Mouse (Mus musculus) gonadal fat pad, adult 2 months (tissue): ENCODE measurements at regions not wholly inside any gene's neighbourhood (a gene's known extent, or its start where the extent isn't known, plus 50 kb on each side); places are given as distances from the start of the nearest gene placed in this dataset.

Experiments
- DNase-seq: peaks from one replicate; pipeline ENCODE4 v3.0.0-alpha.2; 2012; ENCODE audit warnings: low read depth

- no peak for DNase-seq
Measured at GRCm38 (mm10) chr9:43600396-43600795, 143.4 kb upstream of the Nectin1 start.

GRCm38 (mm10) chr9:43617632-43618031 is 126.2 kb upstream of the Nectin1 start:
- no peak for DNase-seq

- DNase-seq, result no peak
Measured at GRCm38 (mm10) chr9:43627558-43627957, 116.2 kb upstream of the Nectin1 start.

DNA sequence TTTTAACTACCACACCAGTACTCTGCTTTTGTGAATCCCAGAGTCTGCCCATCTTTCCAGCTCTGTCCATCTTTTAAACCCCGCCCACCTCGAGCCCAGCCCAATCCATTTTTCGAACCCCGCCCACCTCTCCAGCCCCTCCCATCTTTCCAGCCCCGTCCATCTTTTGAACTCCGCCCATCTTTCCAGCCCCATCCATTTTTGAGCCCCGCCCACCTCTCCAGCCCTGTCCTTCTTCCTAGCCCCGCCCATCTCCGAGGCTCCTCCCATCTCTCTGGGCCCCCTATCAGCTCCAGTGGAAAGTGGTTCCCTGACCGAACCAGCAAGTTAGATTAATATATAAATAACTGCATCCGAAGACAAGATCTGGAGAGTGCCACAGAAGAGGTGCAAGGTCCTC is 115.0 kb upstream of the Nectin1 start:
- DNase-seq, result no peak

DNA sequence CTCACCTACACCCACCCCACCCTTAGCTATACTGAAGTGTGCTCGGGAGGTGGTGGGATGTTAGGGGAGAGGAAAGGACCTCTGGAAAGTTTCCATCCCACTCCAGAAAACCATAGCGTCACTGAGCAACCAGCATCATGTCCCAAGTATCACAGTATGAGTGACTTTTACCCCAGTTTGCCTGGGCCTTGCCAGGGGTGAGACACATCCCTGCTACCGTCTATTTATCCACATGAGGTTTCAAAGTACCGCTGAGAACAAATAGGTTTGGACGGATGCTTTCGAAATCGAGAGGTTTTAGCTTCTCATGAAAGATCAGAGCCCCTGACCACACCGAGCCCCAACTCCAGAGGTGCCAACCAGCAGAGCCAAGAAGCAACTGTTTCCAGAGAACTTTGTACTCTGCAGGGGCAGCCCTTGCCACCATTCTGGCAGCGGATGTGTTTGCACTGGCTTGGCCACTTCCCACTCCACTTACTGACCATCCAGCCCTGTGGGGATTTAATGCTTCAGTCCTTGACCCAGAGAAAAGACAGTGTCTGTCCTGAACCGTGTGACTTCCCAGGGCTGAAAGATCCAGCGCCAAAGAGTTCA is 107.3 kb upstream of the Nectin1 start:
- DNase-seq, result no peak

DNA sequence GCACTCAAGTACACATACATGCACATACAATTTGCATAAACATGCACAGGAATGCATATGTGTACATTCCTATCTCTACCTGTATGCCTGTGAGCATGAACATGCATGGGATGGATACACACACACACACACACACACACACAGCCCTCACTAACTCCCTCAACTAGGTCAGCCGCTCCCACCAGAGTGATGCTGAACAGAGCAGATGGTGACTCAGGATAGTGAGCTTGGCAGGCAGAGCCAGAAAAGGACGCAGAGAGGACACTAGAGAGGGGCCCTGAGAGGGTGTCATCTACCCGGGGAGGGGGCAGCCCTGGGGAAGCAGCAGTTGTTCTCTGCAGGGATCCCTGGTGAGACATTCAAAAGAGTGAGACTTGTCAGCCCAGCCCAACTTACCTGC is 85.6 kb upstream of the Nectin1 start:
- no peak for DNase-seq

DNA sequence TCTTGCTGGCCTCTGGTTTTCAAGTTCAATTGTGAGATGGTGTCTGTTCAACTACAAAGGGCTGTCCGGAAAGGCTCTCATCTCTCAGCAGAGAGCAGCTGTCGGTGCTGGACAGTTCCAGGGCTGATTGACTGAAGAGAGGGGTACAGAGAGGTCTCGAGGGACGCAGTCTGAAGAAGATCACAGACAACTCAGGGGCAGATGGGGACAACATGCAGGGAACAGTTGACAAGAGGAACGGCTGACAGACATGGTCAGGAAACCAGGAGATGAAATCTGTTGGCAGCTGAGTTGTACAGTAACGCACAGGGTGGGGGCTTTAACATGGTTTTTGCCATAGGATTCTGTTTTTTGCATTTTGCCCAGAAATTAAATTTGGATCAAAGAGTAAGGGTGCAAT is 84.5 kb upstream of the Nectin1 start:
- DNase-seq, result no peak

GRCm38 (mm10) chr9:43660151-43660550 is 83.6 kb upstream of the Nectin1 start:
- no peak for DNase-seq

- no peak for DNase-seq
Measured at GRCm38 (mm10) chr9:43660896-43661563, 82.8 kb upstream of the Nectin1 start.

DNA sequence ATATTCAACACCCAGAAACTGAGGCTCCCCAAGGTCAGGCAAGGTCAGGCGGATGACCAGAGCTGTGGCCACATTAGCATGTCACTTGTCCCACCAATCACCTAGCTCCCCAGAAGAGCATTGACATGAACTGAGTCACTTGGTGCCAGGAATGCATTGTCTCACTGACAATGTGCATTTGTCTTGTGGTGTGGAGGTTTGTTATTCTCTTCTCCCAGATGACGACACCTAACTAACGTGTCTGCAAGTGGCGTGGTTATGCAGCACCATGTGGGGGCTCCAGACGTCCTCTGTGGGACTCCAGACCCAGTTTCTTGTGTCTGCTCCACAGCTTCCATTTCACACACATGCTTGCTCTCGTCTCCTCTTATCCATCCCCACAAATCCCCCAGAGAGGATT is 82.1 kb upstream of the Nectin1 start:
- DNase-seq, result no peak

GRCm38 (mm10) chr9:43667386-43667785 is 76.4 kb upstream of the Nectin1 start:
- no peak for DNase-seq

GRCm38 (mm10) chr9:43667974-43668373 is 75.8 kb upstream of the Nectin1 start:
- no peak for DNase-seq

- no peak for DNase-seq
Measured at GRCm38 (mm10) chr9:43668731-43669130, 75.1 kb upstream of the Nectin1 start.

DNA sequence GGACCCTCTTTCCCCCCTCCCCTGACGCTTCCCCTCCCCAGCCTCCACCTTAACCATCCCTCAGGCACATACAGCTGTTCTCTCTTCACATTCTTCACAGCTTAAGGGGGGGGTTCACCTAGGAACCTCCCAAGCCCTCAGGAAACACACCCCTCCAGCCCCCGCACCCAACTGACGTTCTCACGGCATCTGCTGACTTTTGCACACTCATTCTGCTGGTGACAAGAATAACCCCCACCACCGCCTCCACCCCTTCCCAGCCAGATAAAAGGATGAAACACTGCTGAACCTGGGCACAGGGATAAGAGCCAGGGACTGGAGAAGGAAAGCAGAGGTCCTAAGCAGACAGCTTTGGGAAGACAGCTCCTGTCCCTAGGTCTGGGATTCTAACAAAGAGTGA is 73.2 kb upstream of the Nectin1 start:
- DNase-seq, result no peak

DNA sequence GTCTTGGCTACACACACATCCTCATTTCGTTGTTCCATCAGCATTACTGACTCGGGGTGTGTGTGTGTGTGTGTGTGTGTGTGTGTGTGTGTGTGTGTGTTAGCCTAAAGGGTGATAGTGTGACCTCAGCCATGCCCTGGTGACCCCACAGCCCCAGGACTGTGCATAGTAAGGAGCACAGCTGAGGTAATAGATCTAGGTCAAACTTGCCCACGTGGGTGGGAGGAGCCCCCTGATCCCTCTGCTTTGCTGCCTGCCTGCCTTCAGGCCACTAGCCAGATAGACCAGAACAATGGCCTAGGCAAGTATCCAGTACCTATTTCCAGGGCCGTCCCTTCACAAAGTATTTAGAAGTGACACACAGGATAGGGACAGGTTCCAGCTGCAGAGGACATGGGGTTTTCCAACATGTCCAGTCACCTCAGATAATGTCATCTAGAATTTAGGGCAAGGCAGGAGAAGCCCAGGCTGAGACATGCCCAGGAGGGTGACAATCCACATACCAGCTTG is 70.6 kb upstream of the Nectin1 start:
- peak; percentile 40 for DNase-seq

DNA sequence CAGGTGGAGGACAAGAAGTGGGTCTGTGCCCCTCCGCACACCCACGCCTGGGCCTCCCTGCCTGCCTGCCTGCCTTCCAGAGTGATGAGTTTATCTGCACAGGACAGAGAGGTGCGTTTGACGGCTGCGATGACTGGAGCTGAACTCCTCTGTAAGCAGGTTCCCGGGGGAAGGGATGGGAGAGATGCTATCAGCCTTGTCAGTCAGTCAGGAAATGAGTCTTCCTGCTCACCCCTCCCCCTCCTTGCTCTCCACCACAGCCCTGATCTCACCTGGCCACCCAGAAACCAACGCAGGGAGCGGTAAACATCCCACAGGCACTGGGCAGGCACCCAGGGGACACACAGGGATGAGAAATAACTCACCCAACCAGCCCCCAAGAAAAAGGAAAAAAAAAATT is 69.5 kb upstream of the Nectin1 start:
- DNase-seq, result no peak

GRCm38 (mm10) chr9:43676011-43676410 is 67.8 kb upstream of the Nectin1 start:
- DNase-seq, result no peak

DNA sequence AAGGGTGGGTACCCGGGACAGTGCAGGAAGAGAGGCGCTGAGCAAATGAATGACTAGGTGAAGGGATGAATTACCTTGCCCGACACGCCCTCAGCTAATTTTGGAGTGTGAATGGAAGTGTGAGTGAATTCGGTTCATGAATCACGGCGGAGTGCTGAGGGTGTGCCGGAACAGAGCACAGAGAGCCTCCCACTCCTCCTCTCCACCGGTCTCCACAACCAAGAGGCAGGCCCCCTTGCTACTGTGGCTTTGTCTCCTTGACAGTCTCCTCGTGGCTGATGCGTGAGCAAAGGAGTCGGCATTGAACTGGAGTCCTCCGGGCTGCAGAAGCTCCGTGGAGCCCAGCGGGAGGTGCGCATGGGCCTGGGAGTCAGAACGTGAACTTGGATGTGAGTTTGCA is 64.5 kb upstream of the Nectin1 start:
- no peak for DNase-seq

DNA sequence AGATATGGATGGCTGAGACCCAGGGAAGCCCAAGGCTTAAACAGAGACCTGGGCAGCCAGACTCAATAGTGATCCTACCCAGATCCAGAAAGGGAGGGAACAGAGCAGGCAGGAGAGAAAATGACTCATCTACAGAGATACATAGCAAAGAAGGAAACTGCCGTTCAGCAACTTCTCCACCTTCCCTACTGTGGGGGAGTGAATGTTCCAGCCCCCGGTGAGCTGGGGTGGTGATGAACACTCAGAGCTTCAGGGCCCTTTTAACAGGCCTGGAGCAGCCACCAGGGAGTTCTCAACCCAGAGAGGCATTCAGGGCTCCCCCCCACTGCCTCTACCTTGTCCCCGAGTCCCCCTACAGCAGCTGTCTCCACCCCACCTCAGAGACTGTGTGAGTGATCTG is 62.5 kb upstream of the Nectin1 start:
- DNase-seq, result no peak

DNA sequence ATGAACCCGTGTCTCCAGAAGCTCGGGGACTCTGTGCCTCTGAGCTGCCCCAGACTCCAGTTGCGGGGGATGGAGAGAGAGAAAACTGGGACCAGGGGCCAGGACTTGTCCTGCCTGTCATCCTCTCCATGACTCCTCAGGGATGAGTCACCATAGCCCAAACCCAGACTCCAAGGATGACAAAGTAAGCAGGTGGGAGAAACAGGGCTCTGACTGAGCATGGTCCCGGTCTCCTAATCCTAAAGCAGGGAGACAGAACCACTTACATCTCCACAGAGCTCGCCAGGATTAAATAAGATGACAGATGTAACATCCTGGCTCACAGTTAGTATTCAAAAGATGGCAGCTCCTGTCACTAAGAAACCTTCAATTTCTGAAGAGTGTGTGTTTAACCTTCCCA is 61.7 kb upstream of the Nectin1 start:
- DNase-seq, result no peak

GRCm38 (mm10) chr9:43684596-43684995 is 59.2 kb upstream of the Nectin1 start:
- DNase-seq, result no peak

DNA sequence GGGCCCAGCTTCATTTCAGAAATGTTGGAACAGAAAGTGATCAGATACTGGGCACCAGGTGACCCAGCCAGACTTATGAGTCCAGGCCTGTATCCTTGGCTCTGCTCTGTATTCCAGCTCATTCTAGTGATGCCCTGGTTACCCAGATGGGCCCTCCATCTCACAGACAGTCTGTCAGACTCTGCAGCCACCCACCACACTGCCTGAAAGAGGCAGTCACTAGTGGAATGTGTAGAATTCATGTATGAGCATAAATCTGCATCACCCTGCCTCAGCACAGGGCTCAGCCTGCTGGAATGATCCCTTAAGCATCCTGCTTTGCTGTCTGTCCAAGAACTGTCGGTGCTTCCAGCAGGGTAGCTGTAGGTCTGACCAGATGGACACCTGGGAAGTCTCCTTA is 51.8 kb upstream of the Nectin1 start:
- no peak for DNase-seq

DNA sequence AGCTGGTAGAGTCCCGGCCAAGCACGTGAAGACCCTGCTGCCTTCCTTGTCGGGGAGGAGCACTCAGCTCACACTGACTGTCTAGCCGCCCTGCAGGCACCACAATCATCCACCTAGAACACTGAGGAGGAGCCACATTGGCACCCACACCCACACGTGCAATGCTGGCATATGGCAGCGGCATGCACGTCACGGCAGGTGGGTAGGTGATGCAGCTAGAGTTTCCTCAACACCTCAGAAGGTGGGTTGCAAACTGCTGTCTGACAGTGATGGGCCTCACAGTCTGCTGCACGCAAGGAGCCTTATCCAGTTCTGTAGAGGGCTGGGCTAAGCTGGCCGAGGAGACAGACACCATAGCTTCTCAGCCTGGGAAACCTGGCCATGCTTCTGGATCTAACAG is 51.2 kb upstream of the Nectin1 start:
- DNase-seq, result no peak
